Mouse (Mus musculus) CD8-positive naive resting alpha-beta T cell, adult 2 months (primary cell): ENCODE data around the gene Eps8l3.
A peak's percentile ranks its signal among the peaks of the same experiment; 100 is the strongest.
"Not testable (repeated sequence)": the region's sequence is repeated elsewhere in the genome, so short reads cannot be mapped to it uniquely, and the experiment has no call there.

Source experiments
- DNase-seq, 2 experiments: peaks; one replicate each; pipeline ENCODE4 v3.0.0; 2022; ENCODE audit warnings: low read depth in 2 of 2, low spot score in 2 of 2

Gene Eps8l3

GRCm38 (mm10) chr3:107852786-107853185 is 24.2 kb upstream of the Eps8l3 start:
- DNase-seq: no peak

- no peak for DNase-seq
These were observed 23.5 kb upstream of the Eps8l3 start for GRCm38 (mm10) chr3:107853232-107854181.

GRCm38 (mm10) chr3:107855368-107855767 is 21.7 kb upstream of the Eps8l3 start:
- no peak for DNase-seq

- DNase-seq: no peak
These were observed 19.4 kb upstream of the Eps8l3 start for GRCm38 (mm10) chr3:107857646-107858045.

GRCm38 (mm10) chr3:107861483-107861882 is 15.5 kb upstream of the Eps8l3 start:
- DNase-seq: not testable (repeated sequence)

GRCm38 (mm10) chr3:107862471-107862870 is 14.6 kb upstream of the Eps8l3 start:
- DNase-seq: no peak

- DNase-seq: no peak
These were observed 13.6 kb upstream of the Eps8l3 start for GRCm38 (mm10) chr3:107863471-107863870.

- peak; percentile 69 to 75 for DNase-seq
These were observed 13.0 kb upstream of the Eps8l3 start for GRCm38 (mm10) chr3:107863898-107864603.

- no peak for DNase-seq
These were observed 11.5 kb upstream of the Eps8l3 start for GRCm38 (mm10) chr3:107865364-107866091.

GRCm38 (mm10) chr3:107867086-107867485 is 9.9 kb upstream of the Eps8l3 start:
- peak; percentile 61 to 81 for DNase-seq

- DNase-seq: no peak
These were observed 8.6 kb upstream of the Eps8l3 start for GRCm38 (mm10) chr3:107868452-107868851.

- DNase-seq: no peak
These were observed 7.9 kb upstream of the Eps8l3 start for GRCm38 (mm10) chr3:107869097-107869496.

GRCm38 (mm10) chr3:107869925-107870324 is 7.1 kb upstream of the Eps8l3 start:
- no peak for DNase-seq

GRCm38 (mm10) chr3:107873335-107874251 is 3.4 kb upstream of the Eps8l3 start:
- DNase-seq: no peak

GRCm38 (mm10) chr3:107875231-107875630 is 1.8 kb upstream of the Eps8l3 start:
- no peak for DNase-seq

GRCm38 (mm10) chr3:107877747-107878736 is 1.0 kb downstream of the Eps8l3 start:
- DNase-seq: no peak

- no peak for DNase-seq
These were observed 10.9 kb downstream of the Eps8l3 start for GRCm38 (mm10) chr3:107887674-107888495.

GRCm38 (mm10) chr3:107889236-107889635 is 12.2 kb downstream of the Eps8l3 start:
- DNase-seq: not testable (repeated sequence)
